Mouse (Mus musculus): ENCODE data around the gene Chil4. TPM values are rescaled to one million over a fixed set of nuclear protein-coding genes. Genes with fewer than 3 reads are reported as not detected.
"Not testable (repeated sequence)": the region's sequence is repeated elsewhere in the genome, so short reads cannot be mapped to it uniquely, and the experiment has no call there.

The Chil4 gene
- not detected in 2 replicates for polyA plus RNA-seq (2015; fragmentation: Nextera tagmentation; extraction: Ambion mirVana)

DNA sequence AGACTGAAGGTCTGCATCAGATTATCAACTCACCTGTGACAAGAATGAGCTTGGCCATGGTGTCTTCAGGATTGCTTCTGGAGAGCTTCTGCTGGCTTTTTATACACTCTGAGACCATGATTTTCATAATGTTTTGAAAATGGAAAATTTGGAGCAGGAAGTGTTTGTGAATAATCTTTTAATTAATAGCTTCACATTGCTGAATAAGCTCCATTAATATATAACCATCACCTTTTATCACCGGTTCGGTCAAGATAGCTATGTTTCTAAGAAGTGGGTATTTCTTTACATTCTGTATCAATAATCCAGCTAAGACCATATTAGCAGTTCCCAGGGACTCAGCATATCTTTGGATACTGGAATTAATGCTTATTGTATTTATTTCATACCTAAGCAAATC is at the start of gene Chil4:
TSS of gene Chil4 (minus strand) at position 101 of the 400 bp plus-strand sequence.
- Histone ChIP-seq H3K9me3 (replicated peaks; ENCODE audit: control insufficient read depth, low read length, poor library complexity, severe bottlenecking) (no peaks in the 10 kb centered on the region), H3K27me3 (ENCODE audit: control insufficient read depth, insufficient read depth, low read depth, low read length) (no peaks in the 10 kb centered on the region), H3K9ac (ENCODE audit: low read depth, low read length) (no peak within 1 kb of the TSS), H3K27ac (ENCODE audit: low read length) (no peak within 1 kb of the TSS), H3K4me3 (ENCODE audit: low read depth, low read length) (no peak within 1 kb of the TSS), H3K36me3 (ENCODE audit: control insufficient read depth, insufficient read depth, low read length) (no peaks in the 10 kb centered on the region), H3K4me2 (ENCODE audit: low read length) (no peak within 1 kb of the TSS), H3K4me1 (ENCODE audit: control insufficient read depth, insufficient read depth, low read length) (no peaks in the 10 kb centered on the region)
- 91% methylated on average over 2 of the region's 2 CpGs for WGBS
- ATAC-seq: no peak

DNA sequence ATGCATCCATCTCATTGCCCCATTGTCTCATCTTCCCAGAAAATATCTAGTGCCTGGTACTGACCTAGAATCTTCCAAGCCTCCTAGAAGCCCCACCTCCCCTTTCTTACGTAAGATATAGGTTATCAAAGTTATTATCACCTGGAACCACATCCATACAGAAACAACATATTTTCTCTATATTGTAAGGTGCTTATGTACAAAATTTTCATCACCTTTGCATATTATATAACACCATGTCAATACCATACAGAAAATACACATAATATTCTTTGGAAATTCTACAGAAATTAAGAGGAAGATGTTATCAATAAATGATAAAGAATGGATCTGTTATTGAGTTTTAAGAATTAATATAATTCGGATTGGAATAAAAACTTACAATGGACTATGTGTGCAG is 46.5 kb upstream of the Chil4 start:
- Histone ChIP-seq H3K9me3 (replicated peaks; ENCODE audit: control insufficient read depth, low read length, poor library complexity, severe bottlenecking) (no peaks in the 10 kb centered on the region), H3K4me1 (ENCODE audit: control insufficient read depth, insufficient read depth, low read length) (no peaks in the 10 kb centered on the region), H3K27ac (ENCODE audit: low read length) (no peak overlapping the region), H3K9ac (ENCODE audit: low read depth, low read length) (no peak overlapping the region), H3K4me3 (ENCODE audit: low read depth, low read length) (no peak overlapping the region), H3K27me3 (ENCODE audit: control insufficient read depth, insufficient read depth, low read depth, low read length) (no peaks in the 10 kb centered on the region), H3K36me3 (ENCODE audit: control insufficient read depth, insufficient read depth, low read length) (no peaks in the 10 kb centered on the region), H3K4me2 (ENCODE audit: low read length) (no peak overlapping the region)
- no peak for ATAC-seq
- 83% methylated on average over 2 of the region's 2 CpGs for WGBS

DNA sequence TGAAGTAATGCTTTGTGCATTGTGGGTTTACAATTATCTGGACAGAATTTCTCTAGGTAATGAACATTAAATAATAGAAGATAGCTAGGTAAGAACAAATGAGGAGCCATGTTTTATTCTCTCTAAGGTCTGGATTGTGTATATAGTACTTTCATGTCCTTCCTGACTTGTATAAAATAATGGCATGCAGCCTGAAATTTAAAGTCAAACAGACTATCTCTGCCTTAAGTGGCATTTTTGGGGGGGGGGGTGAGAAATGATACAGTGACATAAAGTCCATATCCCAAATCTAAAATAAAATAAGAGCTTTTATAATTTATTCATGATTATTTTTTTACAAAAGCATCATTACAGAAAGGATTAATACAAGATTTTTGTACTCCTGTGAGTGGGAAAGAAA is 45.5 kb upstream of the Chil4 start:
- no peak overlapping the region for H3K9ac ChIP-seq (ENCODE audit: low read depth, low read length)
- no peaks in the 10 kb centered on the region for H3K9me3 ChIP-seq (replicated peaks; ENCODE audit: control insufficient read depth, low read length, poor library complexity, severe bottlenecking)
- H3K27ac ChIP-seq (ENCODE audit: low read length): no peak overlapping the region
- H3K27me3 ChIP-seq (ENCODE audit: control insufficient read depth, insufficient read depth, low read depth, low read length): no peaks in the 10 kb centered on the region
- no peak for ATAC-seq
- no peak overlapping the region for H3K4me2 ChIP-seq (ENCODE audit: low read length)
- H3K4me3 ChIP-seq (ENCODE audit: low read depth, low read length): no peak overlapping the region
- no peaks in the 10 kb centered on the region for H3K36me3 ChIP-seq (ENCODE audit: control insufficient read depth, insufficient read depth, low read length)
- no peaks in the 10 kb centered on the region for H3K4me1 ChIP-seq (ENCODE audit: control insufficient read depth, insufficient read depth, low read length)

DNA sequence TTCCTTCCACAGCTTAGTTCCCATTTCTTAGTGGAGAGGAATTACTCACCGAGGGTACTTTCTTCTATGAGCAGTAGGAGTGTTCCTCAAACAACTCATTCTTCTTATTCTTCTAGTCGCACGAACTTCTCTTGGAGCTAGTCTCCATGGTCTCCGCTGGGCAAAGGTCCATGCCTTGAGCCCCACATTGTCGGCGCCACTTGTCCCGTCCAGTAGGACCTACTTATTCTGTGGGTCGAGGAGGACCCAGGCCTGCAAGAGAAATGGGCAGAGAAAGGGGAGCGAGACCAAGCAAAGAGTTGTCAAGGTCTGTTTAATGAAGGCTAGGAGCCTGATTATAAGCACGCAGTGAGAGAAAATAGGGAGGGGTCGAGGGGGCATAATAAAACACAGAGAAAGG is 37.8 kb upstream of the Chil4 start:
- H3K9ac ChIP-seq (ENCODE audit: low read depth, low read length); H3K4me1 ChIP-seq (ENCODE audit: control insufficient read depth, insufficient read depth, low read length); H3K27ac ChIP-seq (ENCODE audit: low read length); H3K36me3 ChIP-seq (ENCODE audit: control insufficient read depth, insufficient read depth, low read length); H3K4me2 ChIP-seq (ENCODE audit: low read length); H3K4me3 ChIP-seq (ENCODE audit: low read depth, low read length); ATAC-seq; H3K27me3 ChIP-seq (ENCODE audit: control insufficient read depth, insufficient read depth, low read depth, low read length): not testable (repeated sequence)
- whole genome bisulfite sequencing: 93% methylated on average over 11 of the region's 11 CpGs
- H3K9me3 ChIP-seq (replicated peaks; ENCODE audit: control insufficient read depth, low read length, poor library complexity, severe bottlenecking): peaks cover 13% of the 10 kb centered on the region; the same call in 1 of the 2 replicates

DNA sequence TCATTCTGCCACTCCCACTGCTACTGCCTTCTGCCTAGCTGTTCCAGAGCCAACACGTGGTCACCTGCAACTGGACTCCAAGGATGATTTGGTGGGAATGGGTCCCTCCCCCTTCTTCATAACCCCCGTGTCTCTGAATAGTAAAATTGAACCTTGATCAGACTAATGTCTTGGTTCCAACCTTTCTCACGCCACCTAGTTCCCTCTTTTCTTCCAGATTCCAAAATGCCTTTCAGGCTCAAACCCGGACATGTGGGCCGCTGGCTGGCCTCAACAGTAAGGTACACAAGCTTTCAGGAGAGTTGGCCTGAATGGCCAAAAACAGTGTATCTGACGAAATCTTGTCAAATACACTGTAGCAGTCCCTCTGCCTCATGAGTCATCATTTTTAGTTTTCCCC is 33.4 kb upstream of the Chil4 start:
- no peaks in the 10 kb centered on the region for H3K4me1 ChIP-seq (ENCODE audit: control insufficient read depth, insufficient read depth, low read length)
- no peaks in the 10 kb centered on the region for H3K36me3 ChIP-seq (ENCODE audit: control insufficient read depth, insufficient read depth, low read length)
- no peak overlapping the region for H3K4me2 ChIP-seq (ENCODE audit: low read length)
- peaks cover 13% of the 10 kb centered on the region; the same call in 1 of the 2 replicates for H3K9me3 ChIP-seq (replicated peaks; ENCODE audit: control insufficient read depth, low read length, poor library complexity, severe bottlenecking)
- no peak overlapping the region for H3K27ac ChIP-seq (ENCODE audit: low read length)
- no peak for ATAC-seq
- no peaks in the 10 kb centered on the region for H3K27me3 ChIP-seq (ENCODE audit: control insufficient read depth, insufficient read depth, low read depth, low read length)
- 88% methylated on average over 6 of the region's 6 CpGs for WGBS
- H3K4me3 ChIP-seq (ENCODE audit: low read depth, low read length): no peak overlapping the region
- H3K9ac ChIP-seq (ENCODE audit: low read depth, low read length): no peak overlapping the region

DNA sequence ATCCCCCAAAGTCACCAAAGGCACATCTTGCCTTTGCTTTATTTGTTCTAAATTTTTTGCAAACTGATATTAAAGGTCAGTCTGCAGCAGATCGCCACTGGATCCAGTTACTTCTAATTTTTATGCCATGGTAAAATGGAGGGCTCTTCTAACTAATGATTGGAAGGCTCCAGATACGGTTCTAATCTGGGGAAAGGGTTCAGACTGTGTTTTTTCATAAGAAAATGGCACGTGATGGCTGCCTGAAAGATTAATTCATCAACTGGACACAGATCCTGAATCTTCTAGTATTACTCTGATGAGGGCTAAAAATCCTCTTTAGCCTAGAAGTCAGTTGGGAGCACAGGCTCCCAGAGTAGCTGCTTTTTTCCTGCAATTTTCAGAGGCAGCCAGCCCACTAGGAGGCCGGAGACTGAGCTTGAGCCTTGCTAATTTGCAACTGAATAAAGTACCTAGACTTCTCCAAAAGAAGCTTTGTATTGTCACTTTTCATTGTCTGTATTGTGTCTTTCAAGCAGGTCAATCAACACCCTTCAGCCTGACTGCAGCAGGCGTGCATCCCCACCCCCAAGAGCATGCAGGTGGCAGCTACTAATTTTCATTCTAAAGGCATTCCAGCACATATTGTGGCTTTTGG is 31.6 kb upstream of the Chil4 start:
- H3K27ac ChIP-seq (ENCODE audit: low read length); ATAC-seq; H3K27me3 ChIP-seq (ENCODE audit: control insufficient read depth, insufficient read depth, low read depth, low read length); H3K4me1 ChIP-seq (ENCODE audit: control insufficient read depth, insufficient read depth, low read length); H3K36me3 ChIP-seq (ENCODE audit: control insufficient read depth, insufficient read depth, low read length); H3K9ac ChIP-seq (ENCODE audit: low read depth, low read length); H3K4me3 ChIP-seq (ENCODE audit: low read depth, low read length); H3K4me2 ChIP-seq (ENCODE audit: low read length): not testable (repeated sequence)
- H3K9me3 ChIP-seq (replicated peaks; ENCODE audit: control insufficient read depth, low read length, poor library complexity, severe bottlenecking): peaks cover 11% of the 10 kb centered on the region; the same call in 1 of the 2 replicates
- WGBS: 24% methylated on average over 5 of the region's 5 CpGs

DNA sequence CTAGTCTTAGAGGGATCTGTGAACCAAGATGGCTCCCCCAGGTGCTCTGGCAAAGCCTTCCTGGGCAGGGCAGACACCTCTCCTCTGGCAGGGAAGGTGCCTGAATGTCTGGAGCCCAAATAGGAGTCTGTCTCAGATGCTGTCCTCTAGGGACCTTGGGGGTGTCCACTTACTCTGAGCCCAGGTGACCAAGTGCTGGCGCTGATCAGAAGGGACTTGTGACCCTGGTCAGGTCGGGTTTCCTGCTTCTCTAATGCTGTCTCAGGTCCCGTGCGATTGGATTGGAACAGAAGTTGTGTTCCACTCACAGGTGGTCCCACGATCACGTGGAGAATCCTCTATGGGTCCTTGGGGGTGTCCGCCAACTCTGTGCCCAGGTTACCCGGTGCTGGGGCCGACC is 28.1 kb upstream of the Chil4 start:
- H3K27me3 ChIP-seq (ENCODE audit: control insufficient read depth, insufficient read depth, low read depth, low read length); H3K9me3 ChIP-seq (replicated peaks; ENCODE audit: control insufficient read depth, low read length, poor library complexity, severe bottlenecking); H3K27ac ChIP-seq (ENCODE audit: low read length); H3K4me3 ChIP-seq (ENCODE audit: low read depth, low read length); H3K4me2 ChIP-seq (ENCODE audit: low read length); ATAC-seq; H3K9ac ChIP-seq (ENCODE audit: low read depth, low read length); H3K36me3 ChIP-seq (ENCODE audit: control insufficient read depth, insufficient read depth, low read length); H3K4me1 ChIP-seq (ENCODE audit: control insufficient read depth, insufficient read depth, low read length): not testable (repeated sequence)
- WGBS: 90% methylated on average over 9 of the region's 9 CpGs

DNA sequence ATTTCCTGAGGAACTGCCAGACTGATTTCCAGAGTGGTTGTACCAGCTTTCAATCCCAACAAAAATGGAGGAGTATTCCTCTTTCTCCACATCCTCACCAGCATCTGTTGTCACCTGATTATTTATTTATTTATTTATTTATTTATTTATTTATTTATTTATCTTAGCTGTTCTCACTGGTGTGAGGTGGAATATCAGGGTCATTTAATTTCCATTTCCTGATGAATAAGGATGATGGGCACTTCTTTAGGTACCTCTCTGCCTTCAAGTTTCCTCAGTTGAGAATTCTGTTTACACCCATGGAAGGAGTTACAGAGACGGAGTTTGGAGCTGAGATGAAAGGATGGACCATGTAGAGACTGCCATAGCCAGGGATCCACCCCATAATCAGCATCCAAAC is 20.9 kb upstream of the Chil4 start:
- H3K27me3 ChIP-seq (ENCODE audit: control insufficient read depth, insufficient read depth, low read depth, low read length); H3K9ac ChIP-seq (ENCODE audit: low read depth, low read length); ATAC-seq; H3K9me3 ChIP-seq (replicated peaks; ENCODE audit: control insufficient read depth, low read length, poor library complexity, severe bottlenecking); H3K4me3 ChIP-seq (ENCODE audit: low read depth, low read length); H3K36me3 ChIP-seq (ENCODE audit: control insufficient read depth, insufficient read depth, low read length); H3K4me2 ChIP-seq (ENCODE audit: low read length); H3K27ac ChIP-seq (ENCODE audit: low read length); H3K4me1 ChIP-seq (ENCODE audit: control insufficient read depth, insufficient read depth, low read length): not testable (repeated sequence)
- 89% methylated on average over 1 of the region's 1 CpGs for WGBS

DNA sequence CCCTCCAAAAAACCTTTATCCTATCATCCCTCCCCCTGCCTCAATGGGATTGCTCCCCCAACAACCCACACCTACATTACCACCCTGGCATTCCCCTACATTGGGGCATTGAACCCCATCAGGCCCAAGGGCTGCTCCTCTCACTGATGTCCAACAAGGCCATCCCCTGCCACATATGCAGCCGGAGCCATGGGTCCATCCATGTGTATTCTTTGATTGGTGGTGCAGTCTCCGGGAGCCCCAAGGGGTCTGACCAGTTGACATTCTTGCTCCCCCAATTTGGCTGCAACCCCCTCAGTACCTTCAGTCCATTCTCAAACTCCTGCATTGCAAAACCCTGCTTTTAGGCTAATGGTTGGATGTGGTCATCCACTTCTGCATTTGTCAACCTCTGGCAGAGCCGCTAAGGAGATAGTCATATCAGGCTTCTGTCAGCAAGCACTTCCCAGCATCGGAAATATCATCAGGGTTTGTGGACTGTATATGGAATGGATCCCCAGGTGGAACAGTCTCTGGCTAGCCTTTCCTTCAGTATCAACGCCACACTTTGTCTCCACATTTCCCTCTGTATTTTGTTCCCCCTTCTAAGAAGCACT is 20.0 kb upstream of the Chil4 start:
- WGBS: 92% methylated on average over 5 of the region's 5 CpGs
- no peak for ATAC-seq
- H3K4me2 ChIP-seq (ENCODE audit: low read length): no peak overlapping the region

More for the DNA sequence above, 20.0 kb upstream of the Chil4 start:
- peaks cover 4% of the 10 kb centered on the region; the same call in 1 of the 2 replicates for H3K9me3 ChIP-seq (replicated peaks; ENCODE audit: control insufficient read depth, low read length, poor library complexity, severe bottlenecking)
- H3K4me3 ChIP-seq (ENCODE audit: low read depth, low read length): no peak overlapping the region
- no peak overlapping the region for H3K9ac ChIP-seq (ENCODE audit: low read depth, low read length)
- no peak overlapping the region for H3K27ac ChIP-seq (ENCODE audit: low read length)
- H3K36me3 ChIP-seq (ENCODE audit: control insufficient read depth, insufficient read depth, low read length): no peaks in the 10 kb centered on the region
- H3K27me3 ChIP-seq (ENCODE audit: control insufficient read depth, insufficient read depth, low read depth, low read length): no peaks in the 10 kb centered on the region
- H3K4me1 ChIP-seq (ENCODE audit: control insufficient read depth, insufficient read depth, low read length): no peaks in the 10 kb centered on the region
